Mouse (Mus musculus) forebrain, embryonic 14.5 days (tissue): ENCODE results near the gene Tspan4. TPM values are rescaled to one million over a fixed set of nuclear protein-coding genes. Genes with fewer than 3 reads are reported as not detected.

Source experiments
- ATAC-seq: fragments of 200-750 bp; cut with Nextera tagmentation; 2 replicates; pipeline ENCODE4 v1.8.0; 2017; ENCODE audit warnings: mild to moderate bottlenecking, moderate library complexity
- DNase-seq: peaks from one replicate; pipeline ENCODE4 v3.0.0-alpha.2; 2015; ENCODE audit warnings: low spot score
- H3K27ac ChIP-seq: fragments of 300-500 bp; sonication (generic); 2 replicates; pipeline ENCODE4 v1.5.1; 2014; ENCODE audit warnings: low read depth, mild to moderate bottlenecking, control low read depth, low read length, moderate library complexity
- H3K27me3 ChIP-seq: fragments of 300-500 bp; sonication (generic); replicated peaks from 2 replicates; pipeline ENCODE4 v1.6.1; 2014; ENCODE audit warnings: low read length, control low read depth, mixed read lengths; ENCODE audit not compliant: control insufficient read depth, insufficient read depth
- H3K36me3 ChIP-seq: fragments of 300-500 bp; sonication (generic); 2 replicates; pipeline ENCODE4 v1.6.1; 2014; ENCODE audit warnings: low read length, control low read depth; ENCODE audit not compliant: control insufficient read depth, insufficient read depth
- H3K4me1 ChIP-seq: fragments of 300-500 bp; sonication (generic); 2 replicates; pipeline ENCODE4 v1.6.1; 2014; ENCODE audit warnings: antibody characterized with exemption, low read length, control low read depth; ENCODE audit not compliant: control insufficient read depth, insufficient read depth
- H3K4me2 ChIP-seq: fragments of 300-500 bp; sonication (generic); 2 replicates; pipeline ENCODE4 v1.6.1; 2014; ENCODE audit warnings: mild to moderate bottlenecking, control low read depth, low read length
- H3K4me3 ChIP-seq: fragments of 300-500 bp; sonication (generic); 2 replicates; pipeline ENCODE4 v1.5.1; 2014; ENCODE audit warnings: low read depth, low read length, control low read depth
- H3K9ac ChIP-seq: fragments of 300-500 bp; sonication (generic); 2 replicates; pipeline ENCODE4 v1.6.1; 2014; ENCODE audit warnings: mild to moderate bottlenecking, low read length, control low read depth, moderate library complexity
- H3K9me3 ChIP-seq: fragments of 300-500 bp; sonication (generic); replicated peaks from 2 replicates; pipeline ENCODE4 v1.6.1; 2016; ENCODE audit warnings: low read length, control low read depth, mixed read lengths; ENCODE audit not compliant: control insufficient read depth
- WGBS: fragments of 180-500 bp; shearing (Covaris S2); extraction: QIAGEN DNeasy Blood & Tissue Kit; methylation state at CpG from one replicate; pipeline ENCODE4 v1.1.7; 2014; 5-methylcytosine and 5-hydroxymethylcytosine counted together
- polyA plus RNA-seq: library from polyadenylated mRNA; unstranded; fragments of >200 nt; fragmentation: Nextera tagmentation; extraction: Ambion mirVana; gene quantifications from 2 replicates; pipeline ENCODE4 v1.2.1, GENCODE M21; 2014

The Tspan4 gene
- polyA plus RNA-seq, 1 experiment from 2014 or later = 30.9 TPM

DNA sequence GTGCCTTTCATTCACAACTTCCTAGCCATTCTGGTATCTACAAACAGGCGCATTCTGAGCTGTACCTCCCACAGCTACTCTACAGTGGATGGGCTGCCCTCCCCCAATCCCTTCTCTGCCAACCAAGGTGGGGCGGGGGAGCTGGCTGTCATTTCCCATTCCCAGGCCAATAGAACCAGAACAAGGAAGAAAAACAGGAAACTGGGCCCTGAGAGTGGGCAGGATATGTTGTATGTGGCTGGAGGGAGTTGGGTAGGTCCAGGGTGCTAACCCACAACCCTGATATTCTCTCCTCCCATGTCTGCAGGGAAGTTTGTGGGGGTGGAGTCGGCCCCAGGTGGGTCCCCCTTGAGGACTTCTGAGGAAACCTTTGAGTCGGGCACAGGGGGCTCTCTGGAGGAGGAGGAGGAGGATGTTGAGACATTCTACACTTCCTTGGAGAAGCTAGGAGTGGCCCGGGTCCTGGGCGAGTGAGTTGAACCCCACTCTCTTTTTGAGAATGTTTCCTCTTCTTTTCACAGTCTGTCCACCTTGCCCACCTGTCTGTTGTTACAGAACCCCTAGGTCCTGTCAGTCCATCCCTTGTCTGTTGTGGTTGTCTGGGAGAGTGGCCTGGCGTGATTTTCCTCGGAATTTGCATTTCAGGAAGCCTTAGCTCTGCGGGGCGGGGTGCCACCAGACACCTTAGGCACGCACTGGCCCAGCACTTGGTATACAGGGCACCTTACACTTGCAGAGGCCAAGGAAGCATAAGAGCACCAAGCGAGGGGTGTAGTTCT lies 11.0 kb upstream of the Tspan4 start:
- Histone ChIP-seq H3K9ac (no peak overlapping the region), H3K27ac (no peak overlapping the region), H3K27me3 (peaks cover 65% of the 10 kb centered on the region), H3K36me3 (peaks cover 5% of the 10 kb centered on the region; the same call in 1 of the 2 replicates), H3K4me2 (0 out of 2 replicates have a peak overlapping the region, but pooled peaks have one; percentile 16), H3K4me3 (no peak overlapping the region), H3K9me3 (no peaks in the 10 kb centered on the region), H3K4me1 (peaks cover 15% of the 10 kb centered on the region)
- no peak for ATAC-seq
- 16% methylated on average over 12 of the region's 12 CpGs for WGBS
- no peak for DNase-seq

DNA sequence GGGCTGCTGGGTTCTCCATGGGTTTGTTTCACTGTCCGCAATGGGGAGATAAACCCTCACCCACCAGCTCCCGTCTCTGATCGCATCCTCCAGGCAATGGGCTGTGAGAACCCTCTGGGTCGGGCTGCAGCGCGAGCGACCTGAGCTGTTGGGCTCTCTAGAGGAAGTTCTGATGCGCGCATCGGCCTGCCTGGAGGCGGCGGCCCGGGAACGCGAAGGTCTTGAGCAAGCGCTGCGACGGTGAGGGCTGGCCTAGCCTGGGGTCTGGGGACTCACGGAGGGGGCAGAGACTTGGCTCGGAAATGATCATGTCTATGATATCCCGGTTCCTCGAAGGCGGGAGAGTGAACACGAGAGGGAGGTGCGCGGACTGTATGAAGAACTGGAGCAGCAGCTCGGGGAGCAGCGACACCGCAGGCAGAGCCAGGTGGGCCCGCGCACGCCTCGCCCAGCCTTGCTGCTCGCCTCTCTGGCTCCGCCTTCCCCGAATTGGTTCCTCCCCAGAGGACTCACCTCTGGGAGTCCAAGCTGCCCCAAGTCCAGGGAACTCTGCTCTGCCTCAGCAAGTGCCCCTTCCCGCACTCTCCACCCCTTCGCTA lies 10.3 kb upstream of the Tspan4 start:
- Histone ChIP-seq H3K4me1 (peaks cover 20% of the 10 kb centered on the region), H3K9ac (0 out of 2 replicates have a peak overlapping the region, but pooled peaks have one; percentile 17), H3K4me2 (0 out of 2 replicates have a peak overlapping the region, but pooled peaks have one; percentile 26), H3K27ac (no peak overlapping the region), H3K27me3 (peaks cover 62% of the 10 kb centered on the region), H3K9me3 (no peaks in the 10 kb centered on the region), H3K36me3 (peaks cover 5% of the 10 kb centered on the region; the same call in 1 of the 2 replicates), H3K4me3 (0 out of 2 replicates have a peak overlapping the region, but pooled peaks have one; percentile 9)
- 4% methylated on average over 33 of the region's 38 CpGs for WGBS
- DNase-seq = no peak
- ATAC-seq = no peak

DNA sequence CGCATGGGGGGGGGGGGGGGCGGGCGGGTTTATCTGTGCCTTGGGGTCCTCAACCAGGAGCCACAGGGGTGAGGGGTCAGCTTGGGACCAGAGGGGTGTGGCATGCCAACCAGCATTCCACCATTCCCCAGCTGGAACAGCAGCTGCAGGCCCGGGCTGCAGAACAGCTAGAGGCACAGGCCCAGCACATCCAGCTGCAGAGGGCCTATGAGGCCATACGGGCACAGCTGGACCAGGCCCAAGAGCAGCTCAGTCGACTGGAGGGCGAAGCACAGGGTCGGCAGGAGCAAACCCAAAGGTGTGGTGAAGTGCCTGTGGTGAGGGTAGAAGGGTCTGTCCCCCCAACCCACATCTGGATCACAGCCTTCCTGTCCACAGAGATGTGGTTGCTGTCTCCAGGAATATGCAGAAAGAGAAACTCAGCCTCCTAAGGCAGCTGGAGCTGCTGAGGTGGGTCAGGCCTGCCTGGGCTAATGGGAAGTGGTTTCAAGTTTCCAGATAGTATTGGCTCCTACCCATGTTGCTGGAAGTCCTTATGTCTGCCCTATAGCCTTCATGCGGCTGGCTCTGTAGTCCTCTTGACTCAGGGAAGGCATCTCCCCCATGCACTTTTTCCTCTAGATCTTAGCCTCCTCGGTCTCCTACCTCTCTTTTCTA lies 9.5 kb upstream of the Tspan4 start:
- Histone ChIP-seq H3K9me3 (no peaks in the 10 kb centered on the region), H3K4me3 (no peak overlapping the region), H3K4me1 (peaks cover 20% of the 10 kb centered on the region), H3K27me3 (peaks cover 61% of the 10 kb centered on the region), H3K9ac (no peak overlapping the region), H3K36me3 (peaks cover 9% of the 10 kb centered on the region), H3K4me2 (no peak overlapping the region), H3K27ac (no peak overlapping the region)
- DNase-seq (no peak), ATAC-seq (no peak)
- 35% methylated on average over 10 of the region's 10 CpGs for WGBS

DNA sequence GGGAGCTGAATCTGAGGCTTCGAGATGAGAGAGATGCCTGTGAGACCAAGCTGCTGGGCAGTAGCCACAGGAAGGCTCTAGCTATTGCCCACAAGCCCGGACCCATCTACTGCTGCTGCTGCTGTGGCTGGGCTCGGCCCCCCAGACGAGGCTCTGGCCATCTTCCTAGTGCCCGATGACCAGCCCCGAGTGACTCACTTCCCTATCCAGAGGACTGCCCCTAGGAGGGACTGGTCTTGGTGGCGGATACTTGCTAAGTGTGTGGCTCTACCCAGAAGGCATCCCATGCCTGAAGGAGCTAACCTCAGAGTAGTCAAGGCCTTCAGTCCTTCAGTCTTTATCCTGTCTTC lies 9.0 kb upstream of the Tspan4 start:
- H3K4me1 ChIP-seq = peaks cover 20% of the 10 kb centered on the region
- ATAC-seq (no peak), DNase-seq (no peak)
- peaks cover 13% of the 10 kb centered on the region for H3K36me3 ChIP-seq
- no peak overlapping the region for H3K27ac ChIP-seq
- H3K4me2 ChIP-seq = no peak overlapping the region
- no peaks in the 10 kb centered on the region for H3K9me3 ChIP-seq
- 79% methylated on average over 7 of the region's 7 CpGs for WGBS
- H3K27me3 ChIP-seq = peaks cover 56% of the 10 kb centered on the region
- H3K4me3 ChIP-seq = no peak overlapping the region
- H3K9ac ChIP-seq = no peak overlapping the region

DNA sequence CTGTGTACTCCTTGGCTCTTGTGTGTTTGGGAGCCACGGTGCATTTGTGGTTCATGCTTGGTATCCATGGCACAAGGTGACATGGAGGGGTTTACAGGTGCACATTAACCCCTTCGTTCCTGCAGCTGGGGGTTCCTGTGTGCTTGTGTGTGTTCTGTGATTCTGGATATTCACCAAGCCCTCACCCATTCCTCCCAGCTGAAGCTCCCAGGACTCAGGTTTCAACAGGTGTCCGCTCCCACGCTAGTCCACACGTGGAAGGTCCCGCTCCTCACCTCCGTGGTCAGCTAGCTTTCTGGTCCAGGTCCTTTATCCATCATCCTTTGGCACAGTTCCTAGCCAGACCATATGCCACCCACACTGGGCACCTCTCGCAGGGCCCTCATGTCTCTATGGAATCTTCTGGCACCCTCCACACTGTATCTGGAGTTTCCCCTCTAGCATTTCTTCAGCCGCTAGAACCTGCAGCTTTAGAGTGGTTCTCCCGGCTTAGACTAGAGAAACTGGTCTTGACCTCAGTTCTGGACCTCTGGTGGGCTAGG lies 8.4 kb upstream of the Tspan4 start:
- peak overlapping the region; percentile 57 for H3K4me3 ChIP-seq
- H3K4me2 ChIP-seq = peak overlapping the region; percentile 75
- peak overlapping the region; percentile 75; the same call in 1 of the 2 replicates for H3K9ac ChIP-seq
- H3K27ac ChIP-seq = no peak overlapping the region
- DNase-seq = no peak
- ATAC-seq = no peak
- 61% methylated on average over 10 of the region's 10 CpGs for WGBS
- H3K4me1 ChIP-seq = peaks cover 17% of the 10 kb centered on the region
- H3K27me3 ChIP-seq = peaks cover 49% of the 10 kb centered on the region
- no peaks in the 10 kb centered on the region for H3K9me3 ChIP-seq
- H3K36me3 ChIP-seq = peaks cover 19% of the 10 kb centered on the region

DNA sequence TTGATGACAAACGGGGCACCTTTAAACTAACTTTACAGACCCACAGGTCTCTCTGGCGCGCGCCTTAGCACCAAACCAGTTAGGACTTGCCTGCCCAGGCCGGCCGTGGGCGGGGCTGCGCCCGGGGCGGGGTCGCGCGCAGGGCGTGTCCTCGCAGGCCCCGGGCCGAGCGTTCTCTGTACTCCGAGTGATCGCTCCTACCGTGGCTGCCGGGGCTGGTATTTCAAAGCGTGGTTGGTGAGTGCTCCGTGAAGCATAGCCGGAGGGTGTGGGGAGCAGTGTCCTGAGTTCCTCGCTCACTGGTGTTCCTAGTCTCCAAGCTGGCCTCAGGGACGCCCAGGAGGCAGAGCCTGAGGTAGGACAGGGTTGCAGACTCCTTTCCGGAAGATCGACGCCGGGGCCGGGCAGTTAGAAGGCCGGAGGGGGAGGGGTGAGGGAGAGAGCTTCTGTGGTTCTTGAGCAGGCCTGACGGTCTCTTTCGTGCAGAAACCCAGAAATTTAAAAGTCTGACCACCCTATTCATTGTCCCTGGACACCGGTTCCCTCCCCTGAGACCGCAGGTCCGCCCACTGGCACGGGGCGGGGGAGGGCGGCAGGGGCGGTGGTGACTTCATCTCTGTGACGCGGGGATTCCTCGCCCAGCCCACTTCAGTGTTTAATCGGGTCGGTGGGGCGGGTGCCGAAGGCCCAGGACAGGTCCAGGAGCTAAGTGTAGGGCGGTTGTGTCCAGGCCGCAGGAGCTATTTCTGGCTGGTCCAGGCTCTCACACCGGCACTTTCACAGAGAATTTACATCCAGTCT lies 7.6 kb upstream of the Tspan4 start, which contains the start of gene Cd151:
Gene Cd151, plus strand, starts transcription at position 163 of the 801 bp plus-strand sequence.
- Histone ChIP-seq H3K27ac (peak within 1 kb of the TSS; percentile 85), H3K36me3 (peaks cover 25% of the 10 kb centered on the region), H3K27me3 (peaks cover 42% of the 10 kb centered on the region), H3K4me3 (peak within 1 kb of the TSS; percentile 57), H3K4me2 (peak within 1 kb of the TSS; percentile 75), H3K9ac (peak within 1 kb of the TSS; percentile 75), H3K4me1 (peaks cover 17% of the 10 kb centered on the region), H3K9me3 (no peaks in the 10 kb centered on the region)
- ATAC-seq = peak; percentile 68
- DNase-seq = peak; percentile 75
- WGBS = under 1% methylated on average over 52 of the region's 52 CpGs

DNA sequence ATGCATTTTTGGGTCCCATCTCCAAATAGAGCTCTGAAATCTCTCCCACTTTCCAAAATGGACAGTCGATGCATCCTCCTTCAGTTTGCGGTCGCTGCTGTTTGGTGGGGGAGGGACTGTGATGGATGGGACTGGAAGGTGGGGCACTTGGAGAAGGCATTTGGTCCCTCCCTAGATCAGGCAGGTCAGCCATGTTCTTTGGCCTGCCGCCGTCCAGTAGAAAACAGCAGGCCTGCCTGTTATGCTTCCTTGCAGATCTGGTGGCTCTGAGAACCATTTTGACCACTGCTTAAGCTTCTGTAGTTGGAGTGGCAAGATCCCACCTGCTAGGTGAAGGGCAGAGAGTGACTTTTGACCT lies 6.9 kb upstream of the Tspan4 start:
- peak overlapping the region; percentile 75 for H3K4me2 ChIP-seq
- peak; percentile 14 for ATAC-seq
- peak overlapping the region; percentile 57 for H3K4me3 ChIP-seq

DNA sequence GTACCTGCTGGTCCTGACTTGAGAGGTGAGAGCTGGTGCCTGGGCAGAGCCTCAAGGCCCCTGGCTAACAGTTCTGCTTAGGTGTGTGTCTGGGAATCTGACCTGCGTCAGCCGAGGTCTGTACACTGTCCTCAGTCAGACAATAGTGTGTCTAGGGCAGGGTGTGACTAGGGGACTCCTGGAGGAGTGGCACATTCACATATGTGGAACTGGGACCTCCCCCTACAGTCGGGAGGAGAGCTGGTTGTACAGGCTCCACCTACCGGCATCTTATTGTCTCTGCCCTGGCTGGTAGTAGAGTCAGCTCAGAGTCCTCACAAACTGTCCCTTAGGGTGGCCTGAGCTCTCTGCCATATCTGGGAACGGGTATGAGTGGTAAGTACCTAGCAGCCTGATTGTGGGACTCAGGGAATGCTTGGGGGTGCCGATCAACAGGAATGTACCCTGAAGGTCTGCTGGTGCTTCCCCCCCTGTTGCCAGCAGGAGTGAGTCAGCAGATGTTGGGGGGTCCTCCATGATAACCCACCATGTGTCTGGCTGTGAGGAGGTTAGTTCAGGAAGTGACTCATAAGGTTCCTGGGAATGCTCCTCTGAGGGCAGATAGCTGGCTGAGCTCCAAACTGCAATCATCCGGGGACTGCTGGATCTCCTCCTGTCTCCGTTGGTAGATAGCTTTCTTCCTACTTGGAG lies 6.4 kb upstream of the Tspan4 start:
- WGBS = 20% methylated on average over 8 of the region's 8 CpGs
- H3K27me3 ChIP-seq = peaks cover 29% of the 10 kb centered on the region
- peak overlapping the region; percentile 57 for H3K4me3 ChIP-seq
- H3K4me2 ChIP-seq = peak overlapping the region; percentile 75
- H3K36me3 ChIP-seq = peaks cover 31% of the 10 kb centered on the region
- H3K9me3 ChIP-seq = no peaks in the 10 kb centered on the region
- peak overlapping the region; percentile 85 for H3K27ac ChIP-seq
- peaks cover 17% of the 10 kb centered on the region for H3K4me1 ChIP-seq
- peak; percentile 85 for DNase-seq
- H3K9ac ChIP-seq = peak overlapping the region; percentile 75
- ATAC-seq = peak; percentile 76

More for the DNA sequence above, 6.9 kb upstream of the Tspan4 start:
- peak overlapping the region; percentile 85 for H3K27ac ChIP-seq
- peaks cover 31% of the 10 kb centered on the region for H3K36me3 ChIP-seq
- peak overlapping the region; percentile 75 for H3K9ac ChIP-seq
- H3K4me1 ChIP-seq = peaks cover 17% of the 10 kb centered on the region
- peaks cover 34% of the 10 kb centered on the region for H3K27me3 ChIP-seq
- 31% methylated on average over 5 of the region's 5 CpGs for WGBS
- no peak for DNase-seq
- no peaks in the 10 kb centered on the region for H3K9me3 ChIP-seq
